Mouse (Mus musculus): Measurements from ENCODE around the gene Bmpr1b. TPM values are rescaled to one million over a fixed set of nuclear protein-coding genes. Genes with fewer than 3 reads are reported as not detected.

Bmpr1b gene
- 2.3 and 2.7 TPM in 2 replicates for polyA plus RNA-seq (2015; fragmentation: Nextera tagmentation; extraction: Ambion mirVana)

GRCm38 (mm10) chr3:142168863-142169521, at the start of gene Bmpr1b:
Bmpr1b (minus strand) TSS chr3:142169425.
- TF ChIP-seq EP300 (optimal IDR thresholded peaks at IDR 0.05) (no peak), CTCF (IDR thresholded peaks at IDR 0.05; ENCODE audit: low read depth) (peak; percentile 72)
- H3K27me3 ChIP-seq (ENCODE audit: control insufficient read depth, insufficient read depth, low read length) = no peaks in the 10 kb centered on the region; the same call in 1 of the 2 replicates
- peak within 1 kb of the TSS; percentile 45; the same call in 1 of the 2 replicates for H3K27ac ChIP-seq (replicated peaks)
- no peaks in the 10 kb centered on the region for H3K9me3 ChIP-seq (ENCODE audit: control insufficient read depth, low read length)
- H3K36me3 ChIP-seq (ENCODE audit: control insufficient read depth, insufficient read depth, low read length) = no peaks in the 10 kb centered on the region
- peak; percentile 89 for ATAC-seq (ENCODE audit: low FRiP score, low TSS enrichment)
- under 1% methylated on average over 40 of the region's 65 CpGs for WGBS
- H3K4me3 ChIP-seq (ENCODE audit: low read depth, low read length) = peak within 1 kb of the TSS; percentile 72
- peak within 1 kb of the TSS; percentile 93 for H3K4me2 ChIP-seq (replicated peaks; ENCODE audit: low read depth)
- DNase-seq (ENCODE audit: low spot score) = peak; percentile 86
- H3K4me1 ChIP-seq (replicated peaks; ENCODE audit: control insufficient read depth, insufficient read depth) = no peaks in the 10 kb centered on the region
- H3K9ac ChIP-seq (ENCODE audit: low read length) = peak within 1 kb of the TSS; percentile 72

- Histone ChIP-seq H3K4me1 (replicated peaks; ENCODE audit: control insufficient read depth, insufficient read depth) (no peaks in the 10 kb centered on the region), H3K36me3 (ENCODE audit: control insufficient read depth, insufficient read depth, low read length) (no peaks in the 10 kb centered on the region), H3K9ac (ENCODE audit: low read length) (no peak overlapping the region), H3K9me3 (ENCODE audit: control insufficient read depth, low read length) (no peaks in the 10 kb centered on the region), H3K27me3 (ENCODE audit: control insufficient read depth, insufficient read depth, low read length) (no peaks in the 10 kb centered on the region), H3K4me2 (replicated peaks; ENCODE audit: low read depth) (no peak overlapping the region), H3K27ac (replicated peaks) (no peak overlapping the region), H3K4me3 (ENCODE audit: low read depth, low read length) (no peak overlapping the region)
- no peak for TF ChIP-seq EP300 (optimal IDR thresholded peaks at IDR 0.05)
- 57% methylated on average over 2 of the region's 2 CpGs for WGBS
- no peak for DNase-seq (ENCODE audit: low spot score)
- ATAC-seq (ENCODE audit: low FRiP score, low TSS enrichment) = no peak
Observed at GRCm38 (mm10) chr3:142212821-142213220, 43.6 kb upstream of the Bmpr1b start.

GRCm38 (mm10) chr3:142212186-142212585, 43.0 kb upstream of the Bmpr1b start:
- Histone ChIP-seq H3K27me3 (ENCODE audit: control insufficient read depth, insufficient read depth, low read length) (no peaks in the 10 kb centered on the region), H3K9me3 (ENCODE audit: control insufficient read depth, low read length) (no peaks in the 10 kb centered on the region), H3K9ac (ENCODE audit: low read length) (no peak overlapping the region), H3K4me3 (ENCODE audit: low read depth, low read length) (no peak overlapping the region), H3K4me1 (replicated peaks; ENCODE audit: control insufficient read depth, insufficient read depth) (no peaks in the 10 kb centered on the region), H3K36me3 (ENCODE audit: control insufficient read depth, insufficient read depth, low read length) (no peaks in the 10 kb centered on the region), H3K27ac (replicated peaks) (no peak overlapping the region), H3K4me2 (replicated peaks; ENCODE audit: low read depth) (no peak overlapping the region)
- ATAC-seq (ENCODE audit: low FRiP score, low TSS enrichment) (no peak), DNase-seq (ENCODE audit: low spot score) (no peak)
- TF ChIP-seq EP300 (optimal IDR thresholded peaks at IDR 0.05) (no peak), CTCF (IDR thresholded peaks at IDR 0.05; ENCODE audit: low read depth) (no peak)
- 74% methylated on average over 3 of the region's 3 CpGs for WGBS

DNA sequence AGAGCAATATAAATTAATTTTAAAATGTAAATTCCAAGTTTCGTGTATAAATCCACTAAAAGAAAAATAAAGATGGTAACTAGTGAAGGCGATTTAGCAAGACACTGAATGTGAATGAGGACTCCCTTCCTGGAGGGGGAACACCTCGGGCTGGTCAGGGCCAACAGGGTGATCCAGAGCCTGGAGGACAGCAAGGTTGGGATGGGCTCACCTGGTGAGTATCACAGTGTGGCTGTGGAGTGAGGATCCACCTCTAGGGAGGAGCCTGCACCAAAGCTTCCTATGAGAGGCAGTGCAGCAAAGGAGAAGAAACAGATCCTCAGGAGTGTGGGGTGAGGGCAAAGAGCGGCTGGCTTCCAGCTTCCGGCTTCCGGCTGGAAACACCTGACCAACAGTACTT, 40.8 kb upstream of the Bmpr1b start:
- Histone ChIP-seq H3K36me3 (ENCODE audit: control insufficient read depth, insufficient read depth, low read length) (no peaks in the 10 kb centered on the region), H3K4me3 (ENCODE audit: low read depth, low read length) (no peak overlapping the region), H3K4me1 (replicated peaks; ENCODE audit: control insufficient read depth, insufficient read depth) (no peaks in the 10 kb centered on the region), H3K9me3 (ENCODE audit: control insufficient read depth, low read length) (no peaks in the 10 kb centered on the region), H3K9ac (ENCODE audit: low read length) (no peak overlapping the region), H3K27me3 (ENCODE audit: control insufficient read depth, insufficient read depth, low read length) (no peaks in the 10 kb centered on the region), H3K4me2 (replicated peaks; ENCODE audit: low read depth) (no peak overlapping the region), H3K27ac (replicated peaks) (no peak overlapping the region)
- DNase-seq (ENCODE audit: low spot score) (no peak), ATAC-seq (ENCODE audit: low FRiP score, low TSS enrichment) (no peak)
- TF ChIP-seq CTCF (IDR thresholded peaks at IDR 0.05; ENCODE audit: low read depth) (no peak), EP300 (optimal IDR thresholded peaks at IDR 0.05) (no peak)
- 74% methylated on average over 6 of the region's 6 CpGs for WGBS

- Histone ChIP-seq H3K9me3 (ENCODE audit: control insufficient read depth, low read length) (no peaks in the 10 kb centered on the region), H3K27ac (replicated peaks) (no peak overlapping the region), H3K9ac (ENCODE audit: low read length) (no peak overlapping the region), H3K27me3 (ENCODE audit: control insufficient read depth, insufficient read depth, low read length) (no peaks in the 10 kb centered on the region), H3K36me3 (ENCODE audit: control insufficient read depth, insufficient read depth, low read length) (no peaks in the 10 kb centered on the region), H3K4me2 (replicated peaks; ENCODE audit: low read depth) (no peak overlapping the region), H3K4me1 (replicated peaks; ENCODE audit: control insufficient read depth, insufficient read depth) (no peaks in the 10 kb centered on the region), H3K4me3 (ENCODE audit: low read depth, low read length) (no peak overlapping the region)
- TF ChIP-seq CTCF (IDR thresholded peaks at IDR 0.05; ENCODE audit: low read depth) = no peak
- TF ChIP-seq EP300 (optimal IDR thresholded peaks at IDR 0.05) = no peak
- ATAC-seq (ENCODE audit: low FRiP score, low TSS enrichment) (no peak), DNase-seq (ENCODE audit: low spot score) (no peak)
- WGBS = 86% methylated on average over 11 of the region's 11 CpGs
Observed at GRCm38 (mm10) chr3:142209057-142209456, 39.8 kb upstream of the Bmpr1b start.

DNA sequence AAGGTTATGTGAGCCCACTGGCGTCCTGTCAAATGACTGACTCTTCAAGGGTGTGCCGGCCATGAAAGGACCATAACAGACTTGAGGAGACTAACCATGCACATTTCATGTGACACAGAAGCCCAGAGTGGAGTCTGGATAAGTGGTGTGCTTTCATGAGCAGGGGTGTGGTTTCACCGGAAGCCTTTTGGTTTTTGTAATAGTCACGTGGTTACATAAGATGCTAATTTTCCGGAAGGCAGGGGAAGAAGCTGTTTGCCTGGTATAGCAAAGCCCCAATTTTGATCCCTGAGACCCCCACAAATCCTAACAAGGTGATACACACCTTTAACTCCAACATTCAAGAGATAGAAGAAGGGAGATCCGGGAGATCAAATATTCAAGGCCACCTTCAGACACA, 38.3 kb upstream of the Bmpr1b start:
- Histone ChIP-seq H3K36me3 (ENCODE audit: control insufficient read depth, insufficient read depth, low read length) (no peaks in the 10 kb centered on the region), H3K4me1 (replicated peaks; ENCODE audit: control insufficient read depth, insufficient read depth) (no peaks in the 10 kb centered on the region), H3K4me3 (ENCODE audit: low read depth, low read length) (no peak overlapping the region), H3K27ac (replicated peaks) (no peak overlapping the region), H3K4me2 (replicated peaks; ENCODE audit: low read depth) (no peak overlapping the region), H3K9ac (ENCODE audit: low read length) (no peak overlapping the region), H3K9me3 (ENCODE audit: control insufficient read depth, low read length) (no peaks in the 10 kb centered on the region), H3K27me3 (ENCODE audit: control insufficient read depth, insufficient read depth, low read length) (no peaks in the 10 kb centered on the region)
- WGBS = 85% methylated on average over 6 of the region's 6 CpGs
- DNase-seq (ENCODE audit: low spot score) (no peak), ATAC-seq (ENCODE audit: low FRiP score, low TSS enrichment) (no peak)
- TF ChIP-seq EP300 (optimal IDR thresholded peaks at IDR 0.05) (no peak), CTCF (IDR thresholded peaks at IDR 0.05; ENCODE audit: low read depth) (no peak)

All from stomach, postnatal 0 days (tissue).